Mouse (Mus musculus): ENCODE measurements at regions not wholly inside any gene's neighbourhood (a gene's known extent, or its start where the extent isn't known, plus 50 kb on each side); places are given as distances from the start of the nearest gene placed in this dataset.

- no peak for DNase-seq (ENCODE audit: low spot score in 2 of 2)
These were observed 68.8 kb upstream of the Col8a1 start for GRCm38 (mm10) chr16:57823329-57823728.

- no peak for DNase-seq (ENCODE audit: low spot score in 2 of 2)
These were observed 90.9 kb upstream of the Col8a1 start for GRCm38 (mm10) chr16:57845416-57845815.

- DNase-seq (ENCODE audit: low spot score in 2 of 2): no peak
These were observed 91.8 kb upstream of the Col8a1 start for GRCm38 (mm10) chr16:57846386-57846785.

- no peak for DNase-seq (ENCODE audit: low spot score in 2 of 2)
These were observed 97.3 kb upstream of the Col8a1 start for GRCm38 (mm10) chr16:57851854-57852253.

GRCm38 (mm10) chr16:57852838-57853460 is 98.4 kb upstream of the Col8a1 start:
- no peak for DNase-seq (ENCODE audit: low spot score in 2 of 2)

- DNase-seq (ENCODE audit: low spot score in 2 of 2): no peak
These were observed 99.2 kb upstream of the Col8a1 start for GRCm38 (mm10) chr16:57853751-57854150.

GRCm38 (mm10) chr16:57857071-57857470 is 102.5 kb upstream of the Col8a1 start:
- no peak for DNase-seq (ENCODE audit: low spot score in 2 of 2)

GRCm38 (mm10) chr16:57858151-57858764 is 103.7 kb upstream of the Col8a1 start:
- DNase-seq (ENCODE audit: low spot score in 2 of 2): no peak

- DNase-seq (ENCODE audit: low spot score in 2 of 2): peak; percentile 9 to 13
These were observed 104.2 kb upstream of the Col8a1 start for GRCm38 (mm10) chr16:57858765-57859201.

GRCm38 (mm10) chr16:57863206-57863860 is 108.8 kb upstream of the Col8a1 start:
- DNase-seq (ENCODE audit: low spot score in 2 of 2): no peak

- DNase-seq (ENCODE audit: low spot score in 2 of 2): no peak
These were observed 122.3 kb upstream of the Col8a1 start for GRCm38 (mm10) chr16:57876857-57877256.

- DNase-seq (ENCODE audit: low spot score in 2 of 2): no peak
These were observed 127.1 kb upstream of the Col8a1 start for GRCm38 (mm10) chr16:57881575-57882094.

- no peak for DNase-seq (ENCODE audit: low spot score in 2 of 2)
These were observed 133.6 kb upstream of the Col8a1 start for GRCm38 (mm10) chr16:57888138-57888537.

GRCm38 (mm10) chr16:57888553-57888952 is 134.0 kb upstream of the Col8a1 start:
- no peak for DNase-seq (ENCODE audit: low spot score in 2 of 2)

- DNase-seq (ENCODE audit: low spot score in 2 of 2): no peak
These were observed 135.6 kb upstream of the Col8a1 start for GRCm38 (mm10) chr16:57890135-57890534.

GRCm38 (mm10) chr16:57893111-57893510 is 138.6 kb upstream of the Col8a1 start:
- DNase-seq (ENCODE audit: low spot score in 2 of 2): no peak

- no peak for DNase-seq (ENCODE audit: low spot score in 2 of 2)
These were observed 139.3 kb upstream of the Col8a1 start for GRCm38 (mm10) chr16:57893698-57894352.

GRCm38 (mm10) chr16:57901006-57901405 is 146.5 kb upstream of the Col8a1 start:
- no peak for DNase-seq (ENCODE audit: low spot score in 2 of 2)

GRCm38 (mm10) chr16:57902498-57902897 is 148.0 kb upstream of the Col8a1 start:
- DNase-seq (ENCODE audit: low spot score in 2 of 2): no peak

- DNase-seq (ENCODE audit: low spot score in 2 of 2): no peak
These were observed 157.5 kb upstream of the Col8a1 start for GRCm38 (mm10) chr16:57912001-57912400.

- no peak for DNase-seq (ENCODE audit: low spot score in 2 of 2)
These were observed 160.0 kb upstream of the Col8a1 start for GRCm38 (mm10) chr16:57914506-57914905.

- no peak for DNase-seq (ENCODE audit: low spot score in 2 of 2)
These were observed 160.9 kb upstream of the Col8a1 start for GRCm38 (mm10) chr16:57915451-57915850.
